Mouse (Mus musculus) neutrophil, adult 5-6 weeks (primary cell): ENCODE measurements around the gene Dusp2. TPM values are rescaled to one million over a fixed set of nuclear protein-coding genes. Genes with fewer than 3 reads are reported as not detected.

Source experiments
- ATAC-seq: fragments of 151-379, 151-347 bp; 2 replicates; pipeline ENCODE4 v1.8.0; 2017; ENCODE audit warnings: mild to moderate bottlenecking, moderate TSS enrichment; ENCODE audit not compliant: insufficient number of reproducible peaks, poor library complexity, low FRiP score, severe bottlenecking; ENCODE audit errors: extremely low read depth
- total RNA-seq: library from RNA; stranded (forward); fragments of 200-1000 nt; gene quantifications from 2 replicates; pipeline ENCODE4 v1.2.3, GENCODE M21; 2017

Dusp2 gene
- total RNA-seq, 1 experiment from 2014 or later: 211 TPM

DNA sequence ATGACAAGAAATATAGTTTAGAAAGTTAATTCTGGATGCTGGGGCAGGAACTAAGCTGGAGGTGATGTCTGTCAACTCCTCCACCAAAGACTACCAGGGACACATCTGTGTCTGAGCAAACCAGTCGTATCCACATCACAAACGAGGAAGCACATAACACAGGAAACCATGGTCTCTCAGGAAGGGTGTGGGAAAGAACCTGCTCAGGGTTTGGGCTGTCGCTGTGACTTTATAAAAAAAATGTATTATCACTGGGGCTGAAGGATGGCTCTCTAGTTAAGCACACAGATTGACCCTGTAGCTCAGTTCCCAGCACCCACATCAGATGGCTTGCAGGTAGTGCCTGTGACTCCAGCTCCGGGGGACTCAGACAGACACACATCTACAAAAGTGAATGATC is 16.9 kb upstream of the Dusp2 start:
- no peak for ATAC-seq

DNA sequence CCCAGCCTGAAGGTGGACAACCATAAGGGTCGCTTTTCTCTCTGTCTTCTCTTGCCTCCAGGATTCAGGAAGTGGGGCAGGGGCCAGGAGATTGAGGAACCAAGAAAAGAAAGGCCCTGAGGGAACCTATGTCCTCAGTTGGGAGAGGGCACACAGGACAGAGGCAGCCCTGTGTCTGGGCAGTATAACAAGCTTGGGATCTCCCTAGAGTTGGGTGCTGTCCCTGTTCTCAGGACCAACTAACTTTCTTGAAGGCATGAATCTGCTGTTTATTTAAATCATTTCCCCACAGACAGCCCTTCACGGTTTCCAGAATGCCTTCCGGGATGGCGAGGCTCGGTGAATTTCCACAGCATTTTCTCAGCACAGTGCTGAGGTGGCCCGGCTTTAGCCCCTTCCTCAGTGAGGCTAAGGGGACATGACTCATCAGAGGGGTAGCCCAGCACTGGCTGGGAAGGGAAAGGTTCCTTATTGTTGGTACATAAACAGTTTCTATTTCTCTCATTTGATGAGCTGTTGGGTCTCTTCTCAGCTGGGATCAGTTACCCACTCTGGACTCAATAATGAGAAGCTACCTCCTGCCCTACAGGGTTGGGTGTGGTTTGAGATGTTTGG is 13.2 kb upstream of the Dusp2 start:
- no peak for ATAC-seq

DNA sequence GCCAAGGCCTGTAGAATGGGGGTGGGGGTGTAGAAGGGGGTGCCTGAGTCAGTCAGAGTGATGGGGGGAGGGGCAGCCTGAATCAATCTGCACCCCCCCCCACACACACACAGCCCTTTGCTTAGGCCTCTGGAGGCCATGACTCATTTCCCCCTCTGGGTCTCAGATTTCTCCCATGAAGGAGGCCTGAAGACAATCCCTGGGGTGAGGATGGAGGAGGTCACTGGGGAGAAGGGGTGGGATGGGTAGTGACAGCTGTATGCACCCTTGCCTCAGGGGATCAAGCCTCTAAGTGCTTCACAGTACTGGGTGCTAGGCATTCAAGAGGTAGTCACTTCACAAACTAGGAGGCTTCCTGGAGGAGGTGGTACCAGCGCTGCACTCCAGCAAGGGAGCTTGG is 12.3 kb upstream of the Dusp2 start:
- ATAC-seq: no peak

DNA sequence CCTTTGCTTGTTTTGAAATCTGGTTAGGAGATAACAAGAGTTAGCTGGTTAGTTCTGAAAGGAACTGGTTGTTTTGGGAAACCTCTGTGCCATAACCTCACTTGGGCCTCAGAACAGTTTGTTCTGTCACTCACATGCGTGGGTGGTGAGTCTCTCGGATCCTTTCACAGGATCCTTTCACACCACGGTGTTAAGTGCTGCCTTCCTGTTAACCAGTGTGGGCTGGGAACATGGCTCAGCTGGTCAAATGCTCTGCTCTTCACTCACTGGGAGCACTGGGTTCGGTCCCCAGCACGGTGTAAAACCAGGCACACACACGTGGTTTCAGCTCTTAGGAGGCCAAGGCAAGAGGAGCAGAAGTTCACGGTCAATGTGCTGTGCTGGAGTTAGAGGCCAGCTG is 11.5 kb upstream of the Dusp2 start:
- ATAC-seq: no peak

DNA sequence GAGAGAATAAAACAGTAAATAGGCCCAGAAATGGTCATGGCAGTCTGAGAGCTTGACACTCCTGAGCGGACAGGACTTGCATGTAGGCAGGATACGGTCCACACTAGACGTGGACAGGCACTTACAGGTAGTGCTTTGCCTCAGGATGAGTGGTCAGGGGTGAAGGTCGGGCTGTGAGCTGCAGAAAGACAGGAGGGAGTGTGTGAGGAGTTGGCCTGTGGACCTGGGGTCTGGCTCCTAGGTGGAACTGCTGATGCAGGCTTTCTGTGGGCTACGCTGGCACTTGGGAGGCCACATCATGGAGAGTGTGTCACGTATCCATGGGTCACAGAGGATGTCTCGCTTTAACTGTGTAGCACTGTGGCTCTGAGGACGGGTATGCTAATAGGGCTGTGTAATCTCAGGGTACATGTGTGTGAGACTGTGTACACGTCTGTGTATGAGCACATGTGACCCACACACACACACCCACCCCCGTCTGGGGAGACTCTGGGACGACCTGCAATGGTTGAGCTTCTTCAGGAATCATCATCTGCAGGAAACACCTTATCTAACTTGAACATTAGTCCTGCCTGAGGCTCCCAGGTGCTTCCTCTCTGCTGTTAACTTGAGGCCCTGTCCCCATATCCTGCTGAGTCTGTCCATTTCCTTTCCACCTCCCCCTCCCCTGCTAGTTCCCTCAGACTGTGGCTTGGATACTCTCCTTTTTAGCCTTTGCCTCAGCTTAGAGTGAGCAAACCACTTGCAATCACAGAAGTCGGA is 7.7 kb upstream of the Dusp2 start:
- ATAC-seq: no peak

DNA sequence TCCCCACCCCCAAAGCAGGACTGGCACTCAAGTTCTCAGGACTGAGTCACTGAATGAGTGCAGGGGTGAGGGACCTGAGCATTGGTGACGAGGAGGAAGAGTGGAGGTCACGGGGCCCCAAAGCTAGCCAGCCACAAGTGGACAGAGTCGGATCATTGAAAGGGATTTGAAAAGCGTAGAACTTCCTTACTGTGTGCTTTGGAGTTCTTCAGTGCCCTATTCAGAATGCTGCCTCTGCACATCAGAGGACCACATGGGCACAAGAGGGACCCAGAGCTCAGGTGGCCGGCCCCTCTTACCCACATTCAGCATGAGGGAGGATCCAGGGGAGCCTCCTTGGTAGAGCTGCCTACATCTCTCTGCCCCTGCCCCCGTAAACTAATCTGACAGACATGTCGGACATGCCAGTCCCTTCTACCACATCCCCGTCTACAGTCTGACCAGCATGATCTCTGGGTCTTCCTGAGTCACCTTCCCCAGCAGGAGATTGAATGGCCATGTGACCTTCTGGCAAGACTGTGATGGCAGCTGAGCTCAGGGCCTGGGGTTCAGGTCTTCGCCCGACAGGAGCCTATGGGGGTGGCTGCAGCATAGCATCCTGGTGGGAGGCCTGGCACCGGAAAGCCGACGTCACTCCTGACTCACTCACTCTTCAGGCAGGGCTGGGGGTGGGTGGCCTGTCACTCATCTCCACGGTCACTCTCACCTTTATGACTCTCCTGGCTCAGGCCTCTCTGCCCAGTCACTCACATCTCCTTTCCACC is 3.0 kb upstream of the Dusp2 start:
- no peak for ATAC-seq

DNA sequence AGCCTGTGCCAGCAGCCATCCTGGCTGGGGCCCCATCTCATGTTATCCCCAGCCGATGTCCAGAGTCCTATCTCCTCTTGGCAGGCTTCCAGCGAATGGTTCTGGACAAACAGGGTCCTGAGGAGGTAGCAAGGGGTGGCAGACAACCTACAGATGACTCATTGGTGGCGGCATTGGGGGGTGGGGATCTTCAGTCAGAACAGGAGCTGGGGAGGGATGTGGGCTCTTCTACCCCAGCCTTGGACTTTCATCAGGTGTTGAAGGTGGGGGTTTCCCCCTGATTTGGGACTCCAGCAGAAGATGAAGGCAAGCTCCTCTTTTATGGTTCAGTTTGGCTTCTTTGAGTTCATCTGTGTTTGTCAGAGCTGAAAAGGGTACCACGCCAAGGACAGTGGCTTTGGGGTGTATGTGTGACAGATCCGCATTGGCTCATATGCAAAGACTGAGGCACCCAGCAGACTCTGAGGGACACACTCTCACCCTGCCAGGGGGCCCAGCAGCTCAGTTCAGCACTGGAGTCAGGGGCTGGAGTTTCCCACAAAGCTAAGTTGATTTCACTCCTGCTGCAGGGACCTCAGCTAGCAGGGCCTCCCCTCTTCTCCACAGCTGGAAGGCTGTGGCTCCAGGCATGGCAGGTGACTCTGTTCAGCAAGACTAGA is 1.9 kb upstream of the Dusp2 start:
- ATAC-seq: no peak

DNA sequence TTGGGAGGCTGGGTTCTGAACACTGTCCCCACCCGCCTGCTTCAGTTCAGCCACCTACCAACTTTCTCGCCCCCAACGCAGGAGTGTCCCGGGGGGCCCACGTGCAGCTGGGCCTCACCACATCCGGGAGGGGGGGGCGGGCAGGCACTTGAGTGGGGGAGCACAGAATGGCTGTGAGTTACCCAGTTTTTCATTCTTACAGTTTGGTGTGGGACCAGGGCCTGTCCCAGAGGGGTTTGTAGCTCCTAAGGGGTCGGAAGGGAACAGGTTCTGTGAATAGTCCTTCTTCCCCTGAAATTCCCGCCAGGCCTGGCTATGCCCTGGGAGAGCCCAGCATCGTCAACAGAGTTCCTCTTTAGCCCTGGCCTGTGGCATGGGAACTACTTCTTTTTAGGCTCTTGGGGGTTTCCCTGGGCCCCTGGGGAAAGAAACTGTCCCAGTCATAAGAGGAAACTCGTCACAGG is 849 bp upstream of the Dusp2 start:
- ATAC-seq: peak; percentile 35

DNA sequence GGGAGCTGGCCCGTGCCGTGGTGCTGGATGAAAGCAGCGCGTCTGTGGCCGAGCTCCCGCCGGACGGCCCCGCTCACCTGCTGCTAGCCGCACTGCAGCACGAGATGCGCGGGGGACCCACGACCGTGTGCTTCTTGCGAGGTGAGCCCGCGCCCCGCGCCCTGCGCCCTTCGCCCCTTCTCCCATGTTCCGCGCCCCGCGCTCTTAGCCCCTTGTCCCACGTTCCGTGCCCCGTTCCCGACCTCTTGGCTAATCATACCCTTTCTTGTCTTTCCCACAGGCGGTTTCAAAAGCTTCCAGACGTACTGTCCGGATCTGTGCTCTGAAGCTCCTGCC is 506 bp downstream of the Dusp2 start:
- ATAC-seq: no peak

DNA sequence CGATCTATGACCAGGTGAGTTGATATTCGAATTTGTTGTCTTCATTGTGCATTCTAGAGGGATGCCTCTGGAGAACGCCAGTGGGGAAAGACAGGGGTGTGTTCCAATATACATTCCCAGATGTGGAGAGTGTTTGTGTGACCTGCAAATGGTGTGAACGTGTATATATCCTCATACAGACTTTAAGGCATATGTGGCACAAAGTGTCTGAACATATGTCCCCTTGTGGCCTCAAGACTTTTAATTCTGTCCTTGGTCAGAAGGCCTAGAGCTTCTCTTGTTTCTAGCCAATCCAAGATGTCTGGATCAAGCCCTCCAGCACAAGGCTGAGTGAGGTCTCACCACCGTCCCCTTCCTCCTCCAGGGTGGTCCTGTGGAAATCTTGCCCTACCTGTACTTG is 926 bp downstream of the Dusp2 start:
- ATAC-seq: no peak

DNA sequence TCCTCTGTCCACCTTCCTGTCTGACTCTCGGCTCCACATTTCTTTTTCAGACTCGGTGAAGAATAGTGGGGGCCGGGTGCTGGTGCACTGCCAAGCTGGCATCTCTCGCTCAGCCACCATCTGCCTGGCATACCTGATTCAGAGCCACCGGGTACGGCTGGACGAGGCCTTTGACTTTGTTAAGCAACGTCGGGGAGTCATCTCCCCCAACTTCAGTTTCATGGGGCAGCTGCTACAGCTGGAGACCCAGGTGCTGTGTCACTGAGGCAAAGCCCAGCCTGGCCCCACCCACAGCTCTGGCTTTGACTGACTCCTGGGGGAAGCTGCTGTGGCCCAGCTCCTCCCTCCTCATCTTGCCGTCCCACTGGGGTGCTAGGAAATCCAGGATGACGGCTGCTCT is 1.6 kb downstream of the Dusp2 start:
- ATAC-seq: no peak

DNA sequence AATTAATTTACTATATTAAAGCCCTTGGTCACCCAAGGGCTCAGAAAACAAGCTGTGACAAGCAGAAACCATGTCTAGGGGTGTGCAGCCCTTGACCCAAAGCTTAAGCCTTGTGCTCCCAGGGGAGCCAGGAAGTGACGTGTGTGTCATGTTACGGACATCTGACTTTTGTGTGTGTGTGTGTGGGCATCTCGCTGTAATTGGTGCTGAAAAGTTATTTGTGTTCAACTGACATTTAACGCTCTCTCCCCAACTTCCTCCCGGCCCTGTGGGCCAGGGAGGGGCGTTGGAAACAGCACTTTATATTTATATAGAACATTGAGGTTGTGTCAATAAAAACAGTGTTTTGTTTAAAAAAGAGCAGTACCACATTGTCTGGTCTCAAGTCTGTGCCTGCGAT is 2.1 kb downstream of the Dusp2 start:
- peak; percentile 11; the same call in 1 of the 2 replicates for ATAC-seq

DNA sequence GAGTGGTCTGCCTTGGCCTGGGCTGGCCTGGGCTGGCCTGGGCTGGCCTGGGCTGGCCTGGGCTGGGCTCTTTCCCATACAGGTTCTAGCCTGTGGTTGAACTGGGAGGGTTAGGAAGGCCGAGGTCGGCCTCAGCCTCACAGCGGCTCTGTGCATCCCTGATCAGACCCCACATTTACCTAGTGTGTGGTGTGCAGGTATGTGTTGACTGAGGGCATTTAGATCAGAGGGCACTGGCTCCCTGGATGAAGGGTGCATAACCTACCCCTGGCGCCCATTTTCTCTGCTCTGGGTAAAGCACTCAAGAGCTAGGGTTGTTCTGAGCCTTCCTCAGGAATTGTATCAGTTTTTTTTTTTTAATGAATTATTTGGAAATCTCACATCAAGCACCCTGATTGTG is 2.5 kb downstream of the Dusp2 start, which contains the start of gene Astl:
Gene Astl (plus strand): TSS at position 224 of the 400 bp plus-strand sequence.
- no peak for ATAC-seq

DNA sequence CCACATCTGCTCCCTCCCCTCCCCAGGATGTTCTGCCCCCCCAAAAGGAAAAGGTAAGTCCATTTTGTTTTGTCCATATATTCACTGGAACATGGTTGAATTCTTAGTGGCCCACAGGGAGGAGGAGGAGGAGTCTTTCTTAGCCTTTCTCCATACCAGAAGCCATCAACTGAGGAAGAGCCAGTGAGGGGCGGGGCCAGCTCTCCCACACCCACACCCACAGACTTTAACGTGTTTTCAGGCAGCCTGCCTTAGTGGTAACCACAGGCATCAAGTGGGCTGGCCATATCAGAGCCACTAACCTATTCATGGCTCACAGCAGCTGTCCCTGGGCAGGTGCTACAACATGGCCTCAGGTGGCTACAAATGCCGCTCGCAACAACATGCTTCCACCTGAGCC is 2.9 kb downstream of the Dusp2 start:
- ATAC-seq: no peak

DNA sequence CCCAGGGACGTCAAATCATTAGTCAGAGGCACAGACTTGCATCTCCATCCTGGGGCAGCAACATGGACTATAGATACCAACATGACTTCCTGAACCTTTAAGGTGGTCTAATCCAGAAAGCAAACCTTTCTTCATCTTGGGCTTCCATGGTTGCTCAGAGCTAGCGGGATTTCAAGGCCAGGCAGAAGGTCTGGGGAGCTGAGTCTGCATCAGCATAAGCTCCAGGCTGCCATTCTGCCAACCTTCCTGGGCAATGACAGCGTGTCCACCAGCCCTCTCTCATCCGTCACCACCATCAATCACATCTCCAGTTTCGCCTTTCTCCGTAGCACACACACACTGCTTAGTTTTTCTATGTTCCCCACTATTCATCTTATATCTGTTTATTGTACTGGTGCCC is 3.3 kb downstream of the Dusp2 start:
- no peak for ATAC-seq

DNA sequence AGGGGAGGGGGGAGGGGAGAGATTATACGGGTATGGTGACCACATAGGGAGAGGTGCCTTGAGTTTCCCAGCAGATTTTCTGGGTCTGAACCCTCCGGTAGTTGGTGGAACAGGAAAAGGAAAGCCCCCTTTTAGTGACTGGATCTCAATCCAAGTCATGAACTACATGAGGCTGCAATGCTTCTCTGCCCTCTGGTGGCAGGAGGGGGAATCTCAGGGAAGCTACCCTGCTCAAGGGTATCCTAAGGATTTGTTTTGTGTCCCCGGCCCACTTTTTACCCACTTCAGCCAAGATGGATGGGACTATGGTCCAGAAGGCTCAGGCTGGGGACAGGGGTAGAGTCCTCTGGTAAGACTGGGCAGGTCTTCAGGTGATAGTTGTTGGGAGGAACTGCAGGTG is 5.2 kb downstream of the Dusp2 start:
- ATAC-seq: no peak; the same call in 1 of the 2 replicates

DNA sequence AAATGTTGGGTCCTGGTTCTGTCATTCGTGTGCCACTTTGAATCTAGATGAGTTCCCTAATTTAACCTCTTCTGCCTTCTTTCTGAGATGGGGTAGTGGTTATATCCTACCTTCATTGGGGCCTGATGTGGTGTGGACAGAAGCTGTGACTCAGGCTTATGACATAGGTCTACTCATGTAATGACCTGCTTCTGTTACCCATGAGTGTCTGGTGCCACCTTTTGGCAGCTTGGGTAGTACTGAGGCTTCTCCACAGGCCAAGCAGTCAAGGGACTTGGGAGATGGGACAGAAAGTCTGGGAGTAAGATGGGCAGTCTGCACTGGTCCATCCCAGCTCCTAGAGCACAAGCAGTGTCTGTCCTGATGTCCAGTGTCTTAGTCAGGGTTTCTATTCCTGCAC is 10.4 kb downstream of the Dusp2 start:
- peak; percentile 42; the same call in 1 of the 2 replicates for ATAC-seq

DNA sequence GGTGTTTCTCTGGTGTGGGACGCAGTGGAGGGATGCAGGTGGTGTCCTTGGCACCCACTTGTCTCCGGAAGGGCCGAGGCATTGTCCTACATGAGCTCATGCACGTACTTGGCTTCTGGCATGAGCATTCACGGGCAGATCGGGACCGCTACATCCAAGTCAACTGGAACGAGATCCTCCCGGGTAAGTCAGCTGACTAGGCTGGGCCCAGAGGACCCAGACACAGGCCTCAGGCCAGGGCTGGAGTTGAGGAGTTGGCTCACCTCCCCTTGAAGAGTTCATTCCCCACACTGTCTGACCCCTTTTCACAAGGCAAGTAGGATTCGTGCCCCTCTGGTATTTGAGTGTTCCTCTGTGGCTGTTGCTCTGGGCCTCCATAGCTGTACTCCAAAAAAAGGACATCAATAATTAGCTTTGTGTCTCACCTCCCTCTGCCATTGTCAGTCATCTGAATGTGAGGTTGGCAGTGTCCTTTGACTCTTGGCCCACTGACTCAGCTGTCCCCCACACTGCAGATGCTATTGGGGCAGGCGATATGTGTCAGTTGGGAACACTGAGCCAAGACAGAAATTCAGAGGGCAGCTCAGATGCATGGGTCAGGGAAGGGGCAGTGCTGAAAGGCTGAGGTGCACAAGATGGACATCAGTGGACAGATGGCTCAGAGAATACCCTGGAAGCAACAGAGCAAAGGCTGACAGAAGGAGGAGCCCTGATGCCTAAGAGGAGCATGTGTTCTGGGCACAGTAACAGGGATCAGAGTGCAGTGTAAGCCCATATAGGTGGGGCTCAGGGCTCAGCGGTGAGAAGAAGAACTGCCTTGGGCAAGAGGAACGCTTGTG is 11.4 kb downstream of the Dusp2 start:
- ATAC-seq: no peak

DNA sequence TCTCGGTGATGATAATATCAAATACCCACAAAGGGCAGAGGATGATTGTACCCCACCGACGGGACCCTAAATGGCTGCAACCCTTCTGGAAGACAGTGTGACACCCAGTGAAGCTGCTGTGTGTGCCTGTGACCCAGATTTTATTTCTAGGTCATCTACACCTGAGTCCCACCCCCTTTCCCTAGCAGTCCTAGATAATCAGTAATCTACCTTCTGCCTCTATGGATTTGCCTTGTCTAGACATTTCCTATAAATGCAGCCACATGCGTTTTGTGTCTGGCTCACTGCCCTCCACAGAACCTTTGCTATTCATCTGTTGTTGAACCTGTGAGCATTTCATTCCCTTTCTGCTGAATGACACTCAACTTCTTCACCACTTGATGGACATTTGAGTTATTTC is 17.9 kb downstream of the Dusp2 start:
- no peak for ATAC-seq
